Comparison of ENCODE assay signal across 13 mouse cellular contexts in genomic region chr17:47528919-47529318, GRCm38 (mm10). TPM values are rescaled to one million over a fixed set of nuclear protein-coding genes. Genes with fewer than 3 reads are reported as not detected.
DNase-seq lines count a peak whose midpoint lies in the region; ATAC-seq and TF ChIP-seq lines count a peak whose summit lies in the region.
"Had no signal": no experiment of that assay in that cellular context is flagged by ENCODE, and none has a peak within 500 bp of the region (broad histone marks: within the 10 kb centered on the region; RNA-seq: fewer than 3 reads in every experiment).

No protein-coding gene starts in this region.

- H3K9me3 ChIP-seq in heart, embryonic 13.5 days = no peaks in the 10 kb centered on the region
- no peaks in the 10 kb centered on the region for H3K9me3 ChIP-seq in lung, embryonic 16.5 days (ENCODE audit: control insufficient read depth, low read length)
- H3K9me3 ChIP-seq: embryonic facial prominence, embryonic 12.5 days; kidney, embryonic 15.5 days had no signal

- ATAC-seq in heart, embryonic 13.5 days (ENCODE audit: extremely low read depth, insufficient number of reproducible peaks, low FRiP score, low TSS enrichment) = no peak
- no peak for ATAC-seq in lung, embryonic 16.5 days (ENCODE audit: low read depth)

- no peak for TF ChIP-seq CTCF in heart, adult 2 months (IDR thresholded peaks at IDR 0.05)

- DNase-seq in heart, adult 2 months = no peak
- no peak for DNase-seq in lung, adult 18-20 months
- peak; percentile 48 for DNase-seq in brain, adult 2 months (ENCODE audit: low read depth, low spot score)
- peak; percentile 30 for DNase-seq in retina, postnatal 1 day
- DNase-seq in urinary bladder, postnatal 36 days (ENCODE audit: low spot score in 2 of 2) = no peak
- no peak for DNase-seq in kidney, adult 8-10 months
- DNase-seq: cerebellum, adult 9-10 months; heart, postnatal 10 days; right cerebral cortex, postnatal 14 days had no signal

- no peak overlapping the region for H3K4me2 ChIP-seq in heart, embryonic 13.5 days
- no peak overlapping the region for H3K4me2 ChIP-seq in lung, embryonic 16.5 days (ENCODE audit: low read depth, low read length)
- H3K4me2 ChIP-seq: embryonic facial prominence, embryonic 12.5 days; kidney, embryonic 15.5 days had no signal

- no peaks in the 10 kb centered on the region for H3K79me2 ChIP-seq in heart, adult 2 months (replicated peaks; ENCODE audit: control insufficient read depth, insufficient read depth, low read length)

- TF ChIP-seq POLR2A in heart, adult 2 months (IDR thresholded peaks at IDR 0.05; ENCODE audit: insufficient read depth, low read depth, low read length) = no peak

- no peaks in the 10 kb centered on the region for H3K27me3 ChIP-seq in heart, embryonic 13.5 days (replicated peaks)
- H3K27me3 ChIP-seq in heart, adult 2 months (ENCODE audit: control insufficient read depth, insufficient read depth, low read length) = no peaks in the 10 kb centered on the region
- H3K27me3 ChIP-seq in lung, embryonic 16.5 days (ENCODE audit: control insufficient read depth, insufficient read depth, low read depth, low read length) = no peaks in the 10 kb centered on the region
- H3K27me3 ChIP-seq: embryonic facial prominence, embryonic 12.5 days; kidney, embryonic 15.5 days had no signal

- intact Hi-C loops in heart, adult 2 months (cut with DNase I) = loop anchor here (5.0 kb wide), 1 partner anchor 33 kb away; no protein-coding TSS in a partner anchor

- H3K9ac ChIP-seq in heart, embryonic 13.5 days = no peak overlapping the region
- no peak overlapping the region for H3K9ac ChIP-seq in heart, adult 2 months (ENCODE audit: low read depth, low read length)
- no peak overlapping the region for H3K9ac ChIP-seq in lung, embryonic 16.5 days (ENCODE audit: low read length)
- H3K9ac ChIP-seq: embryonic facial prominence, embryonic 12.5 days; kidney, embryonic 15.5 days had no signal

- H3K36me3 ChIP-seq in heart, embryonic 13.5 days = no peaks in the 10 kb centered on the region
- H3K36me3 ChIP-seq in heart, adult 2 months (ENCODE audit: control insufficient read depth, insufficient read depth, low read length) = no peaks in the 10 kb centered on the region
- no peaks in the 10 kb centered on the region for H3K36me3 ChIP-seq in lung, embryonic 16.5 days (ENCODE audit: control insufficient read depth, insufficient read depth, low read length)
- H3K36me3 ChIP-seq: embryonic facial prominence, embryonic 12.5 days; kidney, embryonic 15.5 days had no signal

- 85% methylated on average over 8 of the region's 8 CpGs for WGBS in heart, embryonic 13.5 days
- WGBS in heart, adult 2 months = 80% methylated on average over 8 of the region's 8 CpGs
- WGBS in lung, embryonic 16.5 days = 79% methylated on average over 8 of the region's 8 CpGs

- no peak overlapping the region for H3K4me3 ChIP-seq in heart, embryonic 13.5 days
- no peak overlapping the region for H3K4me3 ChIP-seq in heart, adult 2 months
- H3K4me3 ChIP-seq in lung, embryonic 16.5 days (ENCODE audit: low read length) = no peak overlapping the region
- H3K4me3 ChIP-seq: embryonic facial prominence, embryonic 12.5 days; kidney, embryonic 15.5 days had no signal

- peaks cover 48% of the 10 kb centered on the region for H3K4me1 ChIP-seq in heart, embryonic 13.5 days
- no peaks in the 10 kb centered on the region; the same call in 1 of the 2 replicates for H3K4me1 ChIP-seq in heart, adult 2 months (ENCODE audit: control insufficient read depth, insufficient read depth, low read length)
- H3K4me1 ChIP-seq in lung, embryonic 16.5 days (replicated peaks; ENCODE audit: control insufficient read depth, insufficient read depth, low read length) = peaks cover 26% of the 10 kb centered on the region

- no peak for TF ChIP-seq EP300 in heart, adult 2 months (IDR thresholded peaks at IDR 0.05; ENCODE audit: insufficient read depth, low read depth, low read length)

- H3K27ac ChIP-seq in heart, embryonic 13.5 days (replicated peaks) = peak overlapping the region; percentile 98; the same call in 1 of the 2 replicates
- H3K27ac ChIP-seq in heart, adult 2 months = no peak overlapping the region
- H3K27ac ChIP-seq in lung, embryonic 16.5 days (ENCODE audit: low read length) = peak overlapping the region; percentile 96

RNA-seq across cellular contexts. Expression of gene Ccnd3, which starts 24.1 kb away (rescaled TPM):
- polyA plus RNA-seq in heart, embryonic 13.5 days (2015; fragmentation: Nextera tagmentation; extraction: Ambion mirVana) = 451 and 478 TPM in 2 replicates
- total RNA-seq in heart, adult 2 months (2021) = 10 to 100 TPM; 75.9 to 83.7 TPM
- 75.1 and 77.5 TPM in 2 replicates for polyA plus RNA-seq in heart, adult 2 months (2012; rRNA removed)
- 258 and 277 TPM in 2 replicates for polyA plus RNA-seq in lung, embryonic 16.5 days (2015; fragmentation: Nextera tagmentation; extraction: Ambion mirVana)

RNA-seq across cellular contexts. Expression of gene Taf8, which starts 26.8 kb away (rescaled TPM):
- 18.4 and 19.4 TPM in 2 replicates for polyA plus RNA-seq in heart, embryonic 13.5 days (2015; fragmentation: Nextera tagmentation; extraction: Ambion mirVana)
- 10 to 100 TPM; 10.8 to 12.5 TPM for total RNA-seq in heart, adult 2 months (2021)
- 14.2 and 21.0 TPM in 2 replicates for polyA plus RNA-seq in heart, adult 2 months (2012; rRNA removed)
- polyA plus RNA-seq in lung, embryonic 16.5 days (2015; fragmentation: Nextera tagmentation; extraction: Ambion mirVana) = 30.5 and 30.9 TPM in 2 replicates

Comparison
In these comparisons a context has a peak if more than half of its experiments do, and no peak if none do; other contexts are left out.
1. DNase-seq: peak in brain, adult 2 months (single experiment) and retina, postnatal 1 day (single experiment); none in heart, adult 2 months (0 of 2), lung, adult 18-20 months (0 of 2), urinary bladder, postnatal 36 days (0 of 2) and kidney, adult 8-10 months (0 of 2).